Mouse (Mus musculus): ENCODE measurements around the gene Klhl6. TPM values are rescaled to one million over a fixed set of nuclear protein-coding genes. Genes with fewer than 3 reads are reported as not detected.

Gene Klhl6
- polyA plus RNA-seq, 1 experiment = 3.8 TPM

GRCm38 (mm10) chr16:19984884-19985643, 2.2 kb upstream of the Klhl6 start:
- DNase-seq (ENCODE audit: low read depth) = no peak
- no peak for TF ChIP-seq CTCF (IDR thresholded peaks at IDR 0.05; ENCODE audit: borderline replicate concordance, extremely low read depth, insufficient read depth, insufficient read length)
- no peak for TF ChIP-seq POLR2A (IDR thresholded peaks at IDR 0.05; ENCODE audit: borderline replicate concordance, extremely low read depth, insufficient read depth, insufficient read length, poor library complexity, severe bottlenecking)

DNA sequence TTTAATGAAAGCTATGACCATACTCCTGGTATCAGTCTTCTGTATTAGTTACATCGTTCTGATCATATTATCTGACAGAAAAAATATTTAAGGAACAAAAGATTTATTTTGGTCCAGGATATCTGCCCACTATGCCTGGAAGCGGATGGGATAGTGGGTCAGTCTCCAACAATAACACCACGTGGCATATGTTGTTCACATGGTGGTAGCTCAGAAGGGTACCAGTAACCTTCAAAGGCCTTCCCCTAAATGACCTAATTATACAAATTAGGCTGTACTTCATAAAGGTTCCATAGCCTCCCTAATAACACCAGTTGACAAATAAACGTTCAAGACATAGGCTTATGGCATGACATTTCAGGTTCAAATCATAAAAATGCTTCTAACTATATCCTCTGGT, 722 bp upstream of the Klhl6 start:
- no peak for DNase-seq (ENCODE audit: low read depth)
- no peak for TF ChIP-seq POLR2A (IDR thresholded peaks at IDR 0.05; ENCODE audit: borderline replicate concordance, extremely low read depth, insufficient read depth, insufficient read length, poor library complexity, severe bottlenecking)
- TF ChIP-seq CTCF (IDR thresholded peaks at IDR 0.05; ENCODE audit: borderline replicate concordance, extremely low read depth, insufficient read depth, insufficient read length) = no peak

DNA sequence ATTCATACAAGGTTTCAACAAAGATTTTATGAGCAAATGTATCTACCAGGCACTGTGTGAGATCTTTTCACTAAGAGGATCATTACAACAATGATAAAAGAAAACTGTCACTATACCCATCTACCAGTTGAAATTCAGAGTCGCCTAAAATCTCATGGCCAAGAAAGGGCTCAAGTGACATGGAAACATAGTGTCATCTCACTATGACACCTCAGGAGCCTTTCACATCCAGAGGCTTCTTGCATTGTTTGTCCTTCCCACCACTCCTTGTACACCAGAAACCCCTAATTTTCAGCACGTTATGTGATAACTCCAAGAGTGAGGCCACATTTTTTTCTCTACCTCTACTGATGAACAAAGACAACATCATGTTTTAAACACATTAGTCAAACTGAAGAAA, 1.2 kb downstream of the Klhl6 start:
- TF ChIP-seq CTCF (IDR thresholded peaks at IDR 0.05; ENCODE audit: borderline replicate concordance, extremely low read depth, insufficient read depth, insufficient read length) = no peak
- no peak for TF ChIP-seq POLR2A (IDR thresholded peaks at IDR 0.05; ENCODE audit: borderline replicate concordance, extremely low read depth, insufficient read depth, insufficient read length, poor library complexity, severe bottlenecking)

DNA sequence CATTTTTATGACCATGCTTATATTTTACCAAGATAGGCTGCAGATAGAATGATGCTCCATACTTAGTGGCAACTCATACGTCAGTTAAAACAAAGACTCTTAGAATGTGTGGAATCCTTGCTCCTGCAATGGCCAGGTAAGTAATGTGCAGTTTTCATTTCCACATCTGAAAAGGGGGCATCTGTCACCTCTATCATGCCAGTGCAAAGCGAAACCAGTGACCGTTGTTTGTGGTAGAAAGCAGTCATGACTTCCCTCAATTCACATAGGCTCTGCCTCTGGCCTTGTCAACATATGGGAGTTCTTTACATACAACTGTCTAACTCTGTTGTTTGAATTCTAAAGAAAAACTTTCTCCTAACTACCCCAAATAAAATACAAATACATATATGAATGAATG, 1.8 kb downstream of the Klhl6 start:
- TF ChIP-seq CTCF (IDR thresholded peaks at IDR 0.05; ENCODE audit: borderline replicate concordance, extremely low read depth, insufficient read depth, insufficient read length) = no peak
- no peak for TF ChIP-seq POLR2A (IDR thresholded peaks at IDR 0.05; ENCODE audit: borderline replicate concordance, extremely low read depth, insufficient read depth, insufficient read length, poor library complexity, severe bottlenecking)
- no peak for DNase-seq (ENCODE audit: low read depth)

More for the DNA sequence above, 1.2 kb downstream of the Klhl6 start:
- no peak for DNase-seq (ENCODE audit: low read depth)

DNA sequence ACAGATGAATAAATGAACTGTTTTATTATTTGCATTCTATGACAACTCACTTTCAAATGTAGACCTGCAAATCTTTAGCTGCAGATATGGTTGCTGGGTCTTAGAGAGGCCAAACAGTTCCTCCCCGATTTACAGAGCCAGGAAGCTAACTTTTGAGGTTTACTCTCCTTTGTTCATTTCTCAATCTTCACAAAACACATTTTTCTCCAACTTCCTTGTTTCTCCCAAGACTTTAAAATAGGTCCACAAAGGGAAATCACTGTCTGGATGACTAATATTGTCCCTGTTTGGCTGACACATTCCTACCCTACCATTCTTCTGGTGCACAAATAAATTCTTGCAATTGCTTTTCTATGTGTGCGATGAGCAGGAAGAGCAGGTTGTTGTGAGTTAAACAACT, 3.1 kb downstream of the Klhl6 start:
- no peak for DNase-seq (ENCODE audit: low read depth)
- TF ChIP-seq POLR2A (IDR thresholded peaks at IDR 0.05; ENCODE audit: borderline replicate concordance, extremely low read depth, insufficient read depth, insufficient read length, poor library complexity, severe bottlenecking) (no peak), CTCF (IDR thresholded peaks at IDR 0.05; ENCODE audit: borderline replicate concordance, extremely low read depth, insufficient read depth, insufficient read length) (no peak)

DNA sequence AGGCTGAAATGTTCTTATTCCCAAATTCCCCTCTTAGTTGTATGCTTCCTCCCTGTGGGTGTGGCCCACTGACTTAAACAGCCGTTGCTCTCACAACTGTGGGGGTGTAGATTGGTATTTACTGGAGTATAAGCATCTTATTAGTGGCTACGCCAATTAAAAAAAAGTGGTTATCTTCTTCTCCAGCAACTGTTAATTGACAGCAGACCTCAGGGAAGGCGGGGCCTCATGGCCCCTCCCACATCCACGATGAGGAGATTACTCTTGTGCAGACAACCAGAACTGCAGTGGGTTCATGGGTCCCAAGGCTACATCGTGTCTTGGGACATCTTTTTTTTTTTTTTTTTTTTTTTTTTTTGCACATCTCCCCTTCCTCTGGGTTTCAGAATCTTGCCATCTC, 5.6 kb downstream of the Klhl6 start:
- no peak for TF ChIP-seq POLR2A (IDR thresholded peaks at IDR 0.05; ENCODE audit: borderline replicate concordance, extremely low read depth, insufficient read depth, insufficient read length, poor library complexity, severe bottlenecking)
- no peak for DNase-seq (ENCODE audit: low read depth)

GRCm38 (mm10) chr16:19976825-19977224, 6.0 kb downstream of the Klhl6 start:
- TF ChIP-seq CTCF (IDR thresholded peaks at IDR 0.05; ENCODE audit: borderline replicate concordance, extremely low read depth, insufficient read depth, insufficient read length) = no peak
- TF ChIP-seq POLR2A (IDR thresholded peaks at IDR 0.05; ENCODE audit: borderline replicate concordance, extremely low read depth, insufficient read depth, insufficient read length, poor library complexity, severe bottlenecking) = no peak
- no peak for DNase-seq (ENCODE audit: low read depth)

DNA sequence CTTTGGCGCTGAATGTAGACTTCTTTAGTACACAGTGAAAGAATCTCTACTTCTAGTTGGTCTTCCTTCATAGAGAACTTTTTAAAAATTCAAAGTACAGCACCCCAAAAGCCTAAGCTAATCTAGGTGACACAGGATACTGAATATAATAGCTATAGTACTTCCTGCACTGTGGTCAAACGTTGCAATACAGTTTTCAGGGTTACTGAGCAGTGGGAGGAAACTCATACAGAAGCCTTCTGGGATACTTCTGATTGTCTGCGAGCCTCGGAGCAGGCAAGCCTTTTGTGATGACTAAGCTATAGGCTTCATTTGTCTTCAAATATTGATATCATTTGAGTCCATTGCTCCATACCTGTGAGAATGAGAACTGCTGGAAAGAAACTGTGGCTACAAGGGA, 7.4 kb downstream of the Klhl6 start:
- TF ChIP-seq CTCF (IDR thresholded peaks at IDR 0.05; ENCODE audit: borderline replicate concordance, extremely low read depth, insufficient read depth, insufficient read length) (no peak), POLR2A (IDR thresholded peaks at IDR 0.05; ENCODE audit: borderline replicate concordance, extremely low read depth, insufficient read depth, insufficient read length, poor library complexity, severe bottlenecking) (no peak)
- DNase-seq (ENCODE audit: low read depth) = no peak

DNA sequence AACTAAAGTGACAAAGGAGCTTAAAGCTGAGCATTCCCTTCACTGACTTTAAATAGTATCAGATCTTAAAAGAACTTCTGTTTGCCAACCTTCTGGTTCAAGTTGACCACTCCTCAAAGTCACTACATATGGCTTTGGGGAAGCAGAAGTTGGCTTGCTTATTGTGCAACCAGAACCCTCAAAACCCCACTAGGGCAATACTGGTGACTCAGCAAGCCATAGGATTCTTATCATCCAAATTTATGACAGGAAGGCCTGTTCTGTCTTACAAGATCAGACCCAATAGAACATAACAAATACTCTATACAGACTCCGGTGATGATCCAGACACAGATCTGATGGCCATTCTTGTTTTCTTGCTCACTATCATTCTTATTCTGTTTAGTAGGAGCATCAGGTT, 9.4 kb downstream of the Klhl6 start:
- TF ChIP-seq POLR2A (IDR thresholded peaks at IDR 0.05; ENCODE audit: borderline replicate concordance, extremely low read depth, insufficient read depth, insufficient read length, poor library complexity, severe bottlenecking) = no peak
- TF ChIP-seq CTCF (IDR thresholded peaks at IDR 0.05; ENCODE audit: borderline replicate concordance, extremely low read depth, insufficient read depth, insufficient read length) = no peak
- DNase-seq (ENCODE audit: low read depth) = no peak

GRCm38 (mm10) chr16:19972736-19973350, 10.0 kb downstream of the Klhl6 start:
- DNase-seq (ENCODE audit: low read depth) = no peak
- no peak for TF ChIP-seq CTCF (IDR thresholded peaks at IDR 0.05; ENCODE audit: borderline replicate concordance, extremely low read depth, insufficient read depth, insufficient read length)

DNA sequence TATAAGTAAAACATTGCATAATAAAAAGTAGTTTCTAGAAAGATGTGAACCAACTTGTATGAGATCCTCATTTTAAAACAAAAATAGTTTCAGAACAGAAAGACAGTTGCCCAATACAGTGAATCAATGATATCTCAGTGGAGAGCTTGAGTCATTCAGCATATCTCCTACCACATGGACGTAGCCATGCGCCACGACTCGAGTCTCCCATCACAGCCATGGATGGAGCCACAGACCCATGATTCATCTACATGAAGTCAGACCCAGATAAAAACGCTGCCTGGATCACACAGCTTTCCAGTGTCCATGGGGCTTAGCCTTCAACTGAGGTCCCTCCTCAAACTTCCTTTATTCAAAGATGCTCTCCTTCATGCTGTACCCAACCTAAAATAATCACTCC, 13.3 kb downstream of the Klhl6 start:
- no peak for TF ChIP-seq POLR2A (IDR thresholded peaks at IDR 0.05; ENCODE audit: borderline replicate concordance, extremely low read depth, insufficient read depth, insufficient read length, poor library complexity, severe bottlenecking)
- DNase-seq (ENCODE audit: low read depth) = no peak

GRCm38 (mm10) chr16:19968666-19969065, 14.2 kb downstream of the Klhl6 start:
- TF ChIP-seq POLR2A (IDR thresholded peaks at IDR 0.05; ENCODE audit: borderline replicate concordance, extremely low read depth, insufficient read depth, insufficient read length, poor library complexity, severe bottlenecking) = no peak
- no peak for TF ChIP-seq CTCF (IDR thresholded peaks at IDR 0.05; ENCODE audit: borderline replicate concordance, extremely low read depth, insufficient read depth, insufficient read length)
- no peak for DNase-seq (ENCODE audit: low read depth)
